Mouse (Mus musculus) Patski (cell line): ENCODE data around the gene Tiprl. TPM values are rescaled to one million over a fixed set of nuclear protein-coding genes. Genes with fewer than 3 reads are reported as not detected.

Experiments
- ATAC-seq: fragments of 100-300 bp; one replicate; pipeline ENCODE4 v1.8.0; 2021
- CTCF ChIA-PET: fragments of 350-600 bp; sonication (Branson Sonifier 250); formaldehyde crosslinking; loops from one replicate; lab custom pipeline; 2022; ENCODE audit warnings: inconsistent platforms; lab: Charles Lee
- POLR2A ChIA-PET: fragments of 350-600 bp; sonication (Branson Sonifier 250); formaldehyde crosslinking; loops from one replicate; lab custom pipeline; 2022; ENCODE audit warnings: antibody characterized with exemption, inconsistent platforms; lab: Charles Lee
- DNase-seq: peaks from one replicate; pipeline ENCODE4 v3.0.0-alpha.2; 2011; ENCODE audit warnings: low read depth, low spot score
- H3K27me3 ChIP-seq: fragments of 371-371 bp; one replicate; pipeline ENCODE4 v1.5.1; 2021
- CTCF ChIP-seq: fragments of 100-300 bp; IDR thresholded peaks from one replicate; pipeline ENCODE4 v1.5.1; 2021
- in situ Hi-C: fragments of 300-500 bp; cut with MboI; formaldehyde crosslinking; loops from 3 replicates; pipeline ENCODE4 v1.11.1; 2018; ENCODE audit warnings: low pct_unique_long_range_greater_than_20kb, mixed read lengths
- polyA plus RNA-seq: library from polyadenylated mRNA; unstranded; gene quantifications from one replicate; pipeline ENCODE4 v1.2.3, GENCODE M21; 2021

Tiprl gene
- 72.6 TPM for polyA plus RNA-seq

DNA sequence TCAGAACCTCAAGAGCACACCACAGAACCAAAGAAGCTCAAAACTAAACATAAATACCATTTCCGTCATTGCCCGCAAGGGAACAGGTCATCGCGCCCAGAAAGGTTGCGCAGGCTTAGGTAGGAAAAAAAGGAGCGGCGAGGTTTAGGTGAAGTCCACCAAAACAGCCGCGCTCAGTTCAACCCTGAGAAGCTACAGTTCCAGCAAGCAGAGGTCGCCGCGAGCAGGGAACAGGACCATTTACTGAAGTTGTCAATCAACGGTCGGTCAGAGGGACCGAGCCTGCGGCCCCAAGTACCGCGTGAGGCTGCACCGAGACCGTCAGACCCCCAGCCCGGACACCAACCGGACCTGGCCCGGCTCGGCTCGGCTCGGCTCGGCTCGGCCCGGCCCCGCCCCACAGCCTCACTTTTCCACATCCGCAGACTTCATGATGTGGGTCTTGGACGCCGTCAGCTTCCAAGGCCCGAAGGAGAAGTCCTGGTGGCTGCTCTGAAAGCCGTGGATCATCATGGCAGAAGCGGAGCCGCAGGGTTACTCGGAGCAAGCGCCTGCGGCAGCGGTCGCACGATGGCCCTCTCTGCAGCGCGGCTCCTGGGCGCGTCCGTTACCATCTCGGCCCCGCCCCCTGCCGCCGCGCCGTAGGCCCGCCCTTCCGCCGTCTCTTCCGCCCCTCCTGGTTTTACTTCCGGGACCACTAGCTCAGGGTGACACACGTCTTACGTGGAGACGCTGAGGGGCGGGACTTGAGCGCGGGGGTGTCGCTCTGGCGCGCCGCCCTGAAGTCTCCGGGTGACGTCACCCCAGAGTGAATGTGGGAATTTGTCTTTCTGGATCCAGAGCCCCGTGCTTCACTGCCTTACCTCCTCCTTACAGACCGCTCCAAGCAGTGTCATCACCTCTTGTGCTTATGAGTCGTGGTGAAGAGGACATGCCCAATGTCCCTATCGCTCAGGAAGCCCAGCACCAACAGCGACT is at the start of gene Tiprl:
Gene Tiprl, minus strand, starts transcription at position 676 of the 978 bp plus-strand sequence.
- POLR2A ChIA-PET, result no interaction called here
- CTCF ChIA-PET, result no interaction called here
- peak; percentile 97 for ATAC-seq
- in situ Hi-C loops, result loop anchor here (10.0 kb wide), 1 partner anchor 228 kb away; the partner anchor contains the start of genes Dcaf6 and Mpc2
- DNase-seq, result peak; percentile 79
- H3K27me3 ChIP-seq, result no peaks in the 10 kb centered on the region
- TF ChIP-seq CTCF, result no peak

DNA sequence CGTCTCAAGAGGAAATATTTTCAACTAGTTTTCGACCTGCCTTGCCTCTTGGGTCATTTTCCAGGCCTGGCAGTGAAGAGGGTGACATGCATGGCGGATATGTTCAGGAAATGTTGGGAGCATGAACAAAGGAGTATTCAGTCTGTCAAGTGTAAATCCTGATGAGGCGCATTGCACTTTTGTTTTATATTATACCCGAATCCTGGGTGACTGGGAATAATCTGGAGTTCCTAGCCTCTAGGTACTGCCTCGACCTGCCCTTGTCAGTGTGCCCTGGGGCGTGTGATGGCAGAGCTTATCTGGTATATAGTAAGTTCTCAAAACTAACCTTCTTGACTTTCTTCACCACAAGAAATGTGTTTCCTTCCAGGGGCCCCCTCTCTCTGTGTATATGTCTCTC is 47.3 kb upstream of the Tiprl start:
- H3K27me3 ChIP-seq, result no peaks in the 10 kb centered on the region
- ATAC-seq, result no peak
- no peak for TF ChIP-seq CTCF
- no peak for DNase-seq
- in situ Hi-C loops, result no loop called here
- ChIA-PET CTCF (no interaction called here), POLR2A (interaction anchor here (0.7 kb wide), 1 partner anchor 265 kb away, joined by 5 read pairs; no protein-coding TSS in a partner anchor)

DNA sequence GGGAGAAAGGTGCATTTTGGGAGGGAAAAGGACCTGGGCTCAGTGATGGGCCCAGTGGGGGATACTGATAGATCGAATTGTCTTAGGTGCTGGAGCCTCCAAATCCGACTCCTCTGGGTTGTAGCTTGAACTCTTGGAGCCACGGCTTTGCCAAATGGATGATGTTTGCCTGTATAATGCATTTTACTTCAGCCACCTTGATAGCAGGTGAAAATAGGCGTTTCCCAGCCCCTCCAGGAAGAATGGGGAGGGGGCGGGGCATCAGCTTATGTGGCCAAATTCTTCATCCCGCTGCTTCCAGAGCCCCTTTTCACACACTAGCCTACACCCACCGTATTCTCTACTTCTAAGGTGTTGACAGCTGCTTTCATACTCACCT is 46.2 kb upstream of the Tiprl start:
- POLR2A ChIA-PET, result no interaction called here
- no peak for TF ChIP-seq CTCF
- in situ Hi-C loops, result no loop called here
- CTCF ChIA-PET, result no interaction called here
- ATAC-seq (no peak), DNase-seq (no peak)
- no peaks in the 10 kb centered on the region for H3K27me3 ChIP-seq

DNA sequence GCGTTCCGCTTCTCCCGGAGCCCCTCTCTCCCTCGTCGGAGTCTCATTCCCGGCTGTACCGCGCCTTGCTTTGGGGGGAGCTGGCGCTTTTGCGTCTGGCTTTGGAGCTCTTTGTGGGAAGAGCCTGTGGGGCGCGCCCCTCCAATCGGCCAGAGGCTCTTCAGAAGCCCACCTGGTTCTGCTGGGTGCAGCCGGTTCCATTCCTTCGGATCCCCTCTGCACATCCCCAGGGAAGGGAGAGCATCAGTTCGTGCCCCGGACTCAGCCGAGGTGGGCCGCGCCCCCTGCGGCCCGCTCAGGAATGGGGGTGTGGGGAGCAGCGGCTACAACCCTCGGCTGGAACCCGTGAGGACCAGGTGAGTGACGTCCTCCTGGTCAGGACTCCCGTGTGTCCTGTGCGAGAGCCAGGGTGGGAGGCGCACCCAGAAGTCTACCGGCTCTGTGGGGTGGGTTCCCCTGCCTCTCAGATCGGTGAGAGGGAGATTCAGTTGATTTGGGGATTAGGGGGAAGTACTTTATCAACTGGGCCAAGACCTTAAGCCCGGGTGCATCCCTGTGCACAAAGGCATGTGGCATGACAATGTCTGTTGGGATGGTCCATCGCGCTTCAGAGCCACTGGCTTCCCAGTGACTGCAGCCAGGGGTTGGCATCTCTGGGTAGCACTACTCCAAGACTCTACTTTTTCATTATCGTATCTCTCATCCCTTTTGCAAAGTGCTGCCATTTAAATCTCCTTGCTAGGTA is 45.6 kb upstream of the Tiprl start:
- ChIA-PET CTCF (no interaction called here), POLR2A (interaction anchor here (0.7 to 1.2 kb wide), 2 partner anchors 10 to 19 kb away, joined by 3 to 5 read pairs; no protein-coding TSS in a partner anchor)
- in situ Hi-C loops, result no loop called here
- no peak for DNase-seq
- H3K27me3 ChIP-seq, result no peaks in the 10 kb centered on the region
- no peak for TF ChIP-seq CTCF
- ATAC-seq, result peak; percentile 24

DNA sequence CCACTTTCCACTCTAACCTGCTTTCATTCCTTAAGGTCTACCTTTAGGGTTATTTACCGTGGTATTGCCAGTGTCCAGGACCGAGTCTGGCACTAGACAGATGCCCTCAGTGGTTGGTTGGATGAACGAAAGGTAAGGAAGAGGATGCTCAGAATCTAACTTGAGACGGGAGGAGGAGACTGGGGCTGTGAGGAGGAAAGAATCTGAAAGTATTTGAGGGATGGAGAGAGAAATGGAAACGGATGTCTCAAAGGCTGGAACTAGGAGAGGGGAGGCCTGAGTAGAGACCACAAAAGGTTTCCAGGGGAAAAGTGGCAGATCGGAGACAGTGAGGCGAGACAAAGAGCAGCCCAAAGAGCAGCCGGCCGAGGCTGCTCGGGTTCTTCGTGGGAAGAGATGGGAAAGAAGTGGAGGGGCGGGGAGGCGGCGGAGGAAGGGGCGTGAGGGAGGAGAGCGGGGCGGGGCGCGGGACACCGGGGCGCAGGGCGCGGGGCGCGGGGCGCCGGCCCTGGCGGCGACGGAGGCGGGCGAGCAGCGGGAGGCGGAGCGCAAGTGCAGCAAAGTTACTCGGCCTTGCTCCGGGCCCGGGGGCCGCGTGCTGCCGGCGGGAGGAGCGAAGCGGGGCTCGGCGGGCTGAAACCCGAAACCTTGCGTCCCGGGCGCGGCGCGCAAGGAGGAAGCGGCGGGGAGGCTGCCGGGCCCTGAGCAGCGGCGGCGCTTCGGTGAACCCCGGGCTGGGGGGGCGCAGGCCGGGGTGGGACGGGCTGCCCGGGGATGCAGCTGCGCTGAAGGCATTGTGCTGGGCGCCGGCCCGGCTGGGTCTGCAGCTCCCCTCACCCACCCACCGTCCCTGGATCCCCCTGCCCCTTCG is 44.8 kb upstream of the Tiprl start:
- TF ChIP-seq CTCF, result no peak
- peak; percentile 85 for ATAC-seq
- POLR2A ChIA-PET, result interaction anchor here (0.7 to 1.2 kb wide), 3 partner anchors 11 to 21 kb away, joined by 3 to 5 read pairs (median 3); no protein-coding TSS in a partner anchor
- CTCF ChIA-PET, result interaction anchor here (1.7 to 2.1 kb wide), 2 partner anchors 30 to 39 kb away, joined by 4 to 5 read pairs; no protein-coding TSS in a partner anchor
- DNase-seq, result no peak
- no peaks in the 10 kb centered on the region for H3K27me3 ChIP-seq
- in situ Hi-C loops, result no loop called here

DNA sequence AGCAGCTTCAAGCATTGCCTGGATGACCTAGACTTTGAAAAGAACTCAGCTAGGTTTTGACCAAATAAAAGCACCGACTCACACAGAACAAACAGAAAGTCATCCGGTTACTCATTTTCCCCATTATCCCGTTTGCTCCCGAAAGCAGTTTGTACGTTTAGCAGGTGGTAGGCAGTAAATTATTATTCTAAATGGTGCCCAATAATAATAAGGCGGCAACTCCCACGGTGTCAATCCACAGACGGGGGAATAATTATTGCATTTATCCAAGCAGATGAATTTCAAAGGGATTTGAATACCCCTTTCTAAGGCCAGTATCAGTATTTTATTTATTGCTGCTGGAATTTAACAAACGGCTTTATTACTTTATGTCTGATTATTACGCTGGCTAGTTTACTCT is 43.9 kb upstream of the Tiprl start:
- in situ Hi-C loops, result no loop called here
- ATAC-seq, result no peak
- ChIA-PET CTCF (interaction anchor here (1.0 to 2.1 kb wide), 4 partner anchors 14 to 40 kb away, joined by 3 to 5 read pairs (median 4); no protein-coding TSS in a partner anchor), POLR2A (interaction anchor here (1.0 kb wide), 1 partner anchor 22 kb away, joined by 3 read pairs; no protein-coding TSS in a partner anchor)
- TF ChIP-seq CTCF, result no peak
- H3K27me3 ChIP-seq, result no peaks in the 10 kb centered on the region
- DNase-seq, result no peak

DNA sequence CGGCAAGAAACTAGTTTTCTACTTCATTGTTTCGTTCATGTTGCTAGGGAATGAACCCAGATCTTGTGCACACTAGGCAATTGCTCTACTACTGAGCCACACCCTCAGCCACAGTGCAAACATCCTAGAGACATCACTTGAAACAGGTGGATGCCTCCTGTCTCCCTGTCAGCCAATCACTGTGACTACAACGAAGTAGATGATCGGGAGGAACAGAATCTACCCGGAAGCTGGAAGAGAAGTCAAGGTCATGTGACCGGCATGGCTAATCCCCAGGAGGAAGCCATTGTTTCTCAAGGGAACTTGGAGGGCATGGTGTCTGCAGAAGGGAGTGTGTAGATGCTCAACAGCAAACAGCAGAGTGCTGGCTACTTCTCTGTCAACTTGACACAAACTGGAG is 38.1 kb upstream of the Tiprl start:
- ChIA-PET CTCF (no interaction called here), POLR2A (no interaction called here)
- in situ Hi-C loops, result no loop called here
- TF ChIP-seq CTCF, result no peak
- DNase-seq (no peak), ATAC-seq (no peak)
- no peaks in the 10 kb centered on the region for H3K27me3 ChIP-seq

DNA sequence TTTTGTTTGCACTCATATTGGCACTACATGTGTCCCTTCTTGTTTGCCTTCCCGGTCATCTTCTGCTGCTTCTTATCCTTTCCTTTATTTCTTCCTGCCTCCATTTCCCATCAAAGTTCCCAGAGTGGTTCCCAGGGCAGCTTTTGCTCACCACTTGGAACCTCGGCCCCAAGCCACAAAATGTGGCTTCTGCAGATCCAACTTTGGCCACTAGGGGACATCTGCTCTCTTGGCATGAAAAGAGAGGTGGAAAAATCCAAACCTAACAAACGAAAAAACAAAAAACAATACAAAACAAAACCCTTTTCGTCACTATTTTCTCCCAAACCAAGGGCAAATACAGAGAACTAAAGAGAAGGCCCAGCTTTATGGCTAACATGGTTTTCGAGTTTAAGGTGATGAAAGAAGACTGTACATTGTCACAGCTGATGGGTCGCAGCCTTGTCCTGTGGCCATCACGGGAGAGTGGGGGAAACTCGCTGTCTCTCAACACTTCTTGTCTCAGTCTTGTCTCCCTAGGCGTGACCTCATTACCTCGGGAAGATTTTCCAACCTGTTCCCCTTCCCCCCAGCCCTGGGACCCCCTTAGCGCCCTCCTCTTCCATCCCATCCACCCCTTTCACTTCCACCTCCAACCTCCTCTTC is 15.4 kb upstream of the Tiprl start:
- POLR2A ChIA-PET, result no interaction called here
- TF ChIP-seq CTCF, result peak; percentile 88
- in situ Hi-C loops, result loop anchor here (5.0 kb wide), 1 partner anchor 70 kb away; no protein-coding TSS in a partner anchor
- no peak for ATAC-seq
- CTCF ChIA-PET, result interaction anchor here (0.9 to 1.8 kb wide), 5 partner anchors 11 to 51 kb away, joined by 3 to 10 read pairs (median 4); no protein-coding TSS in a partner anchor
- H3K27me3 ChIP-seq, result no peaks in the 10 kb centered on the region
- DNase-seq, result peak; percentile 15

DNA sequence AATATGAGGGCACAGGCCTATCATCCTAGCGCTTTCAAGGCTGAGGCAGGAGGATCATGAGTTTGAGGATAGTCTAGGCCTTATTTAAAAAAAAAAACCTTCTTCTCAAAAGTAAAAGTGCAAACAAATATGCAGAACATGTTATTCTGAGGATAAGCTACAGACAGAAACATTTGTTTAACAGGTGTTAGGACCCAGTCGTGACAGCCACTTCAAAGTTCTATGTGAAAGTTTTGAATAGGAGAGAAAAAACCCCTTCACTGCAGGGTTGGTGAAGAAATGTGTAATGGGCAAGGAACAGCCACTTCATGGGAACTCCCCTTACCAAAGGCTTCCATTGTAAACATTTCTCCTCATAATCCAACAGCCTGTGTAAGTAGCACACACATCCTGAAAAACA is 13.8 kb upstream of the Tiprl start:
- no peak for ATAC-seq
- H3K27me3 ChIP-seq, result no peaks in the 10 kb centered on the region
- no peak for DNase-seq
- POLR2A ChIA-PET, result no interaction called here
- no peak for TF ChIP-seq CTCF
- in situ Hi-C loops, result loop anchor here (5.0 kb wide), 1 partner anchor 72 kb away; no protein-coding TSS in a partner anchor
- CTCF ChIA-PET, result interaction anchor here (1.8 kb wide), 1 partner anchor 9 kb away, joined by 10 read pairs; no protein-coding TSS in a partner anchor
